Mouse (Mus musculus) neural tube, embryonic 11.5 days (tissue): ENCODE data around the gene Pde10a. TPM values are rescaled to one million over a fixed set of nuclear protein-coding genes. Genes with fewer than 3 reads are reported as not detected.

Experiments used
- ATAC-seq: fragments of 200-750 bp; cut with Nextera tagmentation; 2 replicates; pipeline ENCODE4 v1.8.0; 2017; ENCODE audit warnings: moderate number of reproducible peaks, mild to moderate bottlenecking, moderate TSS enrichment, moderate library complexity; ENCODE audit not compliant: insufficient read depth, low FRiP score, low TSS enrichment
- DNase-seq: peaks from one replicate; pipeline ENCODE4 v3.0.0-alpha.2; 2015; ENCODE audit warnings: low spot score
- H3K27ac ChIP-seq: fragments of 300-500 bp; sonication (generic); 2 replicates; pipeline ENCODE4 v1.5.1; 2014; ENCODE audit warnings: low read depth, mild to moderate bottlenecking, low read length
- H3K27me3 ChIP-seq: fragments of 300-500 bp; sonication (generic); 2 replicates; pipeline ENCODE4 v1.6.1; 2014; ENCODE audit warnings: mild to moderate bottlenecking, low read length, mixed read lengths; ENCODE audit not compliant: control insufficient read depth, insufficient read depth
- H3K36me3 ChIP-seq: fragments of 300-500 bp; sonication (generic); 2 replicates; pipeline ENCODE4 v1.6.1; 2014; ENCODE audit warnings: mild to moderate bottlenecking, low read length, moderate library complexity, mixed read lengths; ENCODE audit not compliant: control insufficient read depth, insufficient read depth
- H3K4me1 ChIP-seq: fragments of 300-500 bp; sonication (generic); 2 replicates; pipeline ENCODE4 v1.6.1; 2014; ENCODE audit warnings: low read length, mixed read lengths; ENCODE audit not compliant: control insufficient read depth, insufficient read depth
- H3K4me2 ChIP-seq: fragments of 300-500 bp; sonication (generic); 2 replicates; pipeline ENCODE4 v1.6.1; 2014; ENCODE audit warnings: low read depth, mild to moderate bottlenecking, moderate library complexity
- H3K4me3 ChIP-seq: fragments of 300-500 bp; sonication (generic); 2 replicates; pipeline ENCODE4 v1.5.1; 2014; ENCODE audit warnings: low read depth, low read length
- H3K9ac ChIP-seq: fragments of 300-500 bp; sonication (generic); 2 replicates; pipeline ENCODE4 v1.6.1; 2014; ENCODE audit warnings: mild to moderate bottlenecking, low read length
- H3K9me3 ChIP-seq: fragments of 300-500 bp; sonication (generic); 2 replicates; pipeline ENCODE4 v1.6.1; 2016; ENCODE audit warnings: low read length; ENCODE audit not compliant: control insufficient read depth
- WGBS: fragments of 180-500 bp; shearing (Covaris S2); extraction: QIAGEN DNeasy Blood & Tissue Kit; methylation state at CpG from one replicate; pipeline ENCODE4 v1.1.7; 2014; 5-methylcytosine and 5-hydroxymethylcytosine counted together
- polyA plus RNA-seq: library from polyadenylated mRNA; unstranded; fragments of >200 nt; fragmentation: Nextera tagmentation; extraction: Ambion mirVana; gene quantifications from 2 replicates; pipeline ENCODE4 v1.2.1, GENCODE M21; 2014

Gene Pde10a
- polyA plus RNA-seq, 1 experiment from 2014 or later, result 5.9 TPM

GRCm38 (mm10) chr17:8745334-8745733 is 220.2 kb downstream of the Pde10a start:
- no peaks in the 10 kb centered on the region for H3K9me3 ChIP-seq
- no peak for ATAC-seq
- WGBS, result 69% methylated on average over 1 of the region's 1 CpGs

DNA sequence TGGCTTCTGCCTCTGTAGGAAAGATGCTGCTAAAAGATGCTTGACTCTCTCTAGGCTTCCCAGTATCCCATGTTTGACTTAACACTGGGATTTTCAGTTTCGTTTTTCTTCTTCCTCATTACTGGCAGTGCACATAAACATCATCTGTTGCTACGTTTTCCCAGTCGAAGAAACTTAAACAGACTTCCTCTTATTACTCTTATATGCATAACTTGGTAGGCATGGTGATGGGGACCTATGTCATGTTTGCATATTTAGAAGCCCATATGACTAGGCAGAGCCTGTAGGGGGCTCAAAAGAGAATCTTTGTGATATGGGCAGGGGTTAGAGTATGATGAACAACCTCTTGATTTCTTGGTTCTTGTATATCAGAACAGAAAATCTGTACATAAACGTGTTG is 224.3 kb downstream of the Pde10a start:
- no peak for DNase-seq
- 90% methylated on average over 4 of the region's 4 CpGs for WGBS
- Histone ChIP-seq H3K9me3 (no peaks in the 10 kb centered on the region), H3K9ac (no peak overlapping the region), H3K27me3 (no peaks in the 10 kb centered on the region), H3K4me1 (no peaks in the 10 kb centered on the region), H3K4me3 (no peak overlapping the region), H3K36me3 (no peaks in the 10 kb centered on the region), H3K27ac (no peak overlapping the region), H3K4me2 (no peak overlapping the region)
- no peak for ATAC-seq

More at GRCm38 (mm10) chr17:8745334-8745733, 220.2 kb downstream of the Pde10a start:
- no peaks in the 10 kb centered on the region for H3K27me3 ChIP-seq
- no peak overlapping the region for H3K27ac ChIP-seq
- H3K4me3 ChIP-seq, result no peak overlapping the region
- H3K36me3 ChIP-seq, result no peaks in the 10 kb centered on the region
- no peak for DNase-seq
- H3K9ac ChIP-seq, result no peak overlapping the region
- H3K4me2 ChIP-seq, result no peak overlapping the region
- H3K4me1 ChIP-seq, result no peaks in the 10 kb centered on the region

- WGBS, result 93% methylated on average over 5 of the region's 5 CpGs
- no peak overlapping the region for H3K9ac ChIP-seq
- no peak overlapping the region for H3K4me2 ChIP-seq
- no peaks in the 10 kb centered on the region for H3K9me3 ChIP-seq
- ATAC-seq (no peak), DNase-seq (no peak)
- H3K27me3 ChIP-seq, result no peaks in the 10 kb centered on the region
- H3K4me3 ChIP-seq, result no peak overlapping the region
- no peaks in the 10 kb centered on the region for H3K4me1 ChIP-seq
- no peaks in the 10 kb centered on the region for H3K36me3 ChIP-seq
- H3K27ac ChIP-seq, result no peak overlapping the region
Measured at GRCm38 (mm10) chr17:8757576-8757975, 232.4 kb downstream of the Pde10a start.

GRCm38 (mm10) chr17:8763248-8763647 is 238.1 kb downstream of the Pde10a start:
- DNase-seq (no peak), ATAC-seq (no peak)
- H3K9me3 ChIP-seq, result no peaks in the 10 kb centered on the region
- no peaks in the 10 kb centered on the region for H3K27me3 ChIP-seq
- H3K4me2 ChIP-seq, result no peak overlapping the region
- H3K36me3 ChIP-seq, result no peaks in the 10 kb centered on the region
- WGBS, result 51% methylated on average over 1 of the region's 1 CpGs
- H3K4me3 ChIP-seq, result no peak overlapping the region
- H3K9ac ChIP-seq, result no peak overlapping the region
- no peak overlapping the region for H3K27ac ChIP-seq
- H3K4me1 ChIP-seq, result no peaks in the 10 kb centered on the region

DNA sequence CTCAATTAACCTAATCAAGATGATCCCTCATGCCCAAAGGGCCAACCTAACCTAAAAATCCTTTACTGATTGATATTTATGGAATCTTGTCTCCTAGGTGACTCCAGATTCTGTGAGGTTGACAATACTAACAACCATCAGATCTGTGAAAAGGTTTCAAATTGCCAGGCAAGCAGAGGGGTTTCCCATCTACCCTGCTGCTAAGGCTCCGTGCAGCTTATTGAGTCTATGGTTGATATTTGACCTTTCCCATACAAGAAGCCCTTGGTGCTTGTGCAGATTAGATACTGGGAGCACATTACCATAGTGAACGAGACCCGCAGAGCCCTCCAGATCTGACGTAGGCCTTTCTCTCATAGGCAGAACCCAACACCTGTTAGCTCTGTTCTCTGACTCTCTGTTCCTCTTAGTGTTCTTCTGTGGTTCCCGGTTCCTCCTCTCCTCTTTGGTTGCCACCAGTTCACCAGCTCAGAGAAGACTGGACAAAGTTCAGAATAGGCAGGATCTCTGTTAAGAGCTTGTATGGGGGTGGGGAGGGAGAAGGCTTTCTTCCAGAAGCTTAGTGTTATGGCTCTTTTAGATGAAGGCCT is 240.9 kb downstream of the Pde10a start:
- no peak overlapping the region for H3K4me3 ChIP-seq
- 88% methylated on average over 5 of the region's 5 CpGs for WGBS
- DNase-seq (no peak), ATAC-seq (no peak)
- no peaks in the 10 kb centered on the region for H3K27me3 ChIP-seq
- no peak overlapping the region for H3K27ac ChIP-seq
- H3K9me3 ChIP-seq, result no peaks in the 10 kb centered on the region
- no peaks in the 10 kb centered on the region for H3K4me1 ChIP-seq
- H3K9ac ChIP-seq, result no peak overlapping the region
- no peak overlapping the region for H3K4me2 ChIP-seq
- H3K36me3 ChIP-seq, result no peaks in the 10 kb centered on the region

DNA sequence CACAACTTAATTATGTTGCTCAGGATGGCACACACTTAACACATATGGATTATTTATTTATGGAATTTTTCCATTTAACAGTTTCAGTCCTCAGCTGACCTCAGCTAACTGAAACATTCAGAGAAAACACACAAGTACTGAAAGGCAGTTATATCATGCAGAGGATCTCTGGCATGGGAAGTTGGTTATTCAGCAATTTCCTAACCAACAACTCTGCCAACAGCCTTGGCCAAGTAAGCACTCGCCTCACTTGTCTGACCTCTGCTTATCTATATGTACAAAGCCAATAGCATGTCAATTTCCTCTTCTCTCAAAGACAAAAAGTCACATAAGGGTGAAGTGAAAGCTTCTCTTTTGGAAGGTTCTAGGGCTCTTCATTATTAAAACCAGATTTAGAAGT is 244.0 kb downstream of the Pde10a start:
- H3K4me1 ChIP-seq, result no peaks in the 10 kb centered on the region
- ATAC-seq (no peak), DNase-seq (no peak)
- no peaks in the 10 kb centered on the region for H3K27me3 ChIP-seq
- WGBS, result 93% methylated on average over 1 of the region's 1 CpGs
- no peak overlapping the region for H3K4me3 ChIP-seq
- H3K36me3 ChIP-seq, result no peaks in the 10 kb centered on the region
- H3K9me3 ChIP-seq, result no peaks in the 10 kb centered on the region
- no peak overlapping the region for H3K4me2 ChIP-seq
- H3K9ac ChIP-seq, result no peak overlapping the region
- H3K27ac ChIP-seq, result no peak overlapping the region

GRCm38 (mm10) chr17:8773391-8773790 is 248.2 kb downstream of the Pde10a start:
- no peak overlapping the region for H3K4me3 ChIP-seq
- no peak for DNase-seq
- 90% methylated on average over 6 of the region's 6 CpGs for WGBS
- H3K4me2 ChIP-seq, result no peak overlapping the region
- H3K27me3 ChIP-seq, result no peaks in the 10 kb centered on the region
- no peaks in the 10 kb centered on the region for H3K4me1 ChIP-seq
- H3K9me3 ChIP-seq, result no peaks in the 10 kb centered on the region
- no peak for ATAC-seq
- H3K36me3 ChIP-seq, result no peaks in the 10 kb centered on the region
- H3K9ac ChIP-seq, result no peak overlapping the region
- H3K27ac ChIP-seq, result no peak overlapping the region

- no peaks in the 10 kb centered on the region for H3K27me3 ChIP-seq
- H3K4me1 ChIP-seq, result no peaks in the 10 kb centered on the region
- WGBS, result 78% methylated on average over 3 of the region's 3 CpGs
- no peaks in the 10 kb centered on the region for H3K36me3 ChIP-seq
- no peak for ATAC-seq
- DNase-seq, result no peak
- H3K4me2 ChIP-seq, result no peak overlapping the region
- H3K9me3 ChIP-seq, result no peaks in the 10 kb centered on the region
- H3K9ac ChIP-seq, result no peak overlapping the region
- no peak overlapping the region for H3K27ac ChIP-seq
- no peak overlapping the region for H3K4me3 ChIP-seq
Measured at GRCm38 (mm10) chr17:8774301-8774700, 249.1 kb downstream of the Pde10a start.

DNA sequence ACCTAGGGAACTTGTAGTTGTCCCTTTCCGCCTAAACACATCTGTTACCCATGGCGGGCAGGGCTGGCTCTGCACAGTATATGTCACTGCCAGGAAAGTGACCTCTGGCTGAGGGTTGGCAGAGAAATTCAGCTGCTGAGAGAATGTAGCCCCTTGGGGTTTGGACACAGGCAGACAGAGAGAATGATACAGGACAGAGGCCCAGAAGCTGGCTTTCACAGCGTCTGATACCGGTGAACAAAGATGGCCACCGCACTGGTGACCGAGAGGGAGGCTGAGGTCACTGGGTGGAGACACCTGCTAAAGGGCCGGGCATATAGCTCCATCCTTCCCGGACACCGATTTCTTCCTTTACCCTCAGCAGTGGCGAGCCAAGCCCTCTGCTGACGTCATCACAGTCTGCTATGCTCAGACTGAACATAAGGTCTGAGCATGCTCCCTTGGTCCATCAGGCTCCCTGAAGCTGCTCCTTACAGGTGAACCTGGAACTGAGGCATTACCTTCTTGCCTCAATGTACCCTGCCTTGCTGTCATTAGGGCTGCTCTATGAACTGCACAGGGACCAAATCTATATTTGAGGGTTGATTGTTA is 250.5 kb downstream of the Pde10a start:
- Histone ChIP-seq H3K9ac (no peak overlapping the region), H3K27me3 (no peaks in the 10 kb centered on the region), H3K9me3 (no peaks in the 10 kb centered on the region), H3K4me1 (no peaks in the 10 kb centered on the region), H3K27ac (no peak overlapping the region), H3K4me3 (no peak overlapping the region), H3K36me3 (no peaks in the 10 kb centered on the region), H3K4me2 (no peak overlapping the region)
- WGBS, result 88% methylated on average over 11 of the region's 11 CpGs
- DNase-seq (no peak), ATAC-seq (no peak)
